Mouse (Mus musculus) midbrain, embryonic 10.5 days (tissue): Measurements from ENCODE around the gene Ankib1. TPM values are rescaled to one million over a fixed set of nuclear protein-coding genes. Genes with fewer than 3 reads are reported as not detected.
"Not testable (repeated sequence)": the region's sequence is repeated elsewhere in the genome, so short reads cannot be mapped to it uniquely, and the experiment has no call there.

Experiments used
- DNase-seq: peaks from one replicate; pipeline ENCODE4 v3.0.0-alpha.2; 2017; ENCODE audit warnings: low spot score
- H3K27ac ChIP-seq: fragments of 300-500 bp; sonication (generic); replicated peaks from 2 replicates; pipeline ENCODE4 v1.5.1; 2016; ENCODE audit warnings: mild to moderate bottlenecking
- H3K27me3 ChIP-seq: fragments of 300-500 bp; sonication (generic); 2 replicates; pipeline ENCODE4 v1.6.1; 2016; ENCODE audit warnings: low read depth, mild to moderate bottlenecking; ENCODE audit not compliant: poor library complexity, severe bottlenecking
- H3K36me3 ChIP-seq: fragments of 300-500 bp; sonication (generic); 2 replicates; pipeline ENCODE4 v1.6.1; 2016; ENCODE audit warnings: mild to moderate bottlenecking, moderate library complexity
- H3K4me1 ChIP-seq: fragments of 300-500 bp; sonication (generic); 2 replicates; pipeline ENCODE4 v1.6.1; 2016
- H3K4me3 ChIP-seq: fragments of 300-500 bp; sonication (generic); 2 replicates; pipeline ENCODE4 v1.5.1; 2016; ENCODE audit warnings: mild to moderate bottlenecking, moderate library complexity
- H3K9me3 ChIP-seq: fragments of 300-500 bp; sonication (generic); replicated peaks from 2 replicates; pipeline ENCODE4 v1.6.1; 2016; ENCODE audit warnings: mild to moderate bottlenecking
- WGBS: fragments of 180-500 bp; shearing (Covaris S2); methylation state at CpG from one replicate; pipeline ENCODE4 v1.1.7; 2016; 5-methylcytosine and 5-hydroxymethylcytosine counted together
- polyA plus RNA-seq: library from polyadenylated mRNA; unstranded; fragments of >200 nt; fragmentation: Nextera tagmentation; extraction: Ambion mirVana; gene quantifications from 2 replicates; pipeline ENCODE4 v1.2.1, GENCODE M21; 2016

Ankib1 gene
- polyA plus RNA-seq, 1 experiment from 2014 or later = 9.5 TPM

DNA sequence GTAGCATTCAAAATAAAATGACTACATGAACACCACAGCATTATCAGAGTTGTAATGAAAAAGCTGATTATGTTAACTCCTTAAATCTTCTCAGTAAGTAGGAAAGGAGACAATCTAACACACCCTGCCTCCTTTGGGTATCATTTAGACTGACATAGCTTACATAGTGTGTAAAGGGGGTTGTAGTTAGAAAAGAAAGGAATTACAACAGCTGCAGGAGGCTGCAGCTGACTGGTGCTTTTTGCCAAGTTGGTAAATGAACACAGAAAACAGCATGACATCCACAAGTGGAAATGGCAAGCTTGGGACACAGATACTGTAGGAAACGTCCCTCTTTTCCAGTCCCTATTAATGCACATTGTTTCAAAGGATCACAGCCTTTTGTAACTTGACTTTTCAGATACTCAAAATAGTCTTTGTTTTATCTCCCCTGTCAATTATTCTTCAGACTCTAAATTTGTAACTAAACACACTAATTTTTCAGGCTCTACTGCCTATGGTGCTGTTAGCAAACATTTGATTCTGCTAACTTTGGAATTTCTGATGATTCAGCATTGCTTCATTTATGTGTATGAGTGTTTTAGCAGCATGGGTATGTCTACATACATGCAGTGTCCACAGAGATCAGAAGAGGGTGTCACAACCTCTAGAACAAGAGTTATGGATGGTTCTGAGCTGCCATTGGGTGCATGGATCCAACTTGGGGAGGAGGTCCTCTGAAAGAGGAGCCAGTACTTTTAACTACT, 17.8 kb downstream of the Ankib1 start:
- Histone ChIP-seq H3K4me1 (no peaks in the 10 kb centered on the region), H3K9me3 (no peaks in the 10 kb centered on the region), H3K27ac (no peak overlapping the region), H3K27me3 (no peaks in the 10 kb centered on the region), H3K36me3 (no peaks in the 10 kb centered on the region), H3K4me3 (no peak overlapping the region)
- 77% methylated on average over 1 of the region's 1 CpGs for WGBS
- DNase-seq = no peak

DNA sequence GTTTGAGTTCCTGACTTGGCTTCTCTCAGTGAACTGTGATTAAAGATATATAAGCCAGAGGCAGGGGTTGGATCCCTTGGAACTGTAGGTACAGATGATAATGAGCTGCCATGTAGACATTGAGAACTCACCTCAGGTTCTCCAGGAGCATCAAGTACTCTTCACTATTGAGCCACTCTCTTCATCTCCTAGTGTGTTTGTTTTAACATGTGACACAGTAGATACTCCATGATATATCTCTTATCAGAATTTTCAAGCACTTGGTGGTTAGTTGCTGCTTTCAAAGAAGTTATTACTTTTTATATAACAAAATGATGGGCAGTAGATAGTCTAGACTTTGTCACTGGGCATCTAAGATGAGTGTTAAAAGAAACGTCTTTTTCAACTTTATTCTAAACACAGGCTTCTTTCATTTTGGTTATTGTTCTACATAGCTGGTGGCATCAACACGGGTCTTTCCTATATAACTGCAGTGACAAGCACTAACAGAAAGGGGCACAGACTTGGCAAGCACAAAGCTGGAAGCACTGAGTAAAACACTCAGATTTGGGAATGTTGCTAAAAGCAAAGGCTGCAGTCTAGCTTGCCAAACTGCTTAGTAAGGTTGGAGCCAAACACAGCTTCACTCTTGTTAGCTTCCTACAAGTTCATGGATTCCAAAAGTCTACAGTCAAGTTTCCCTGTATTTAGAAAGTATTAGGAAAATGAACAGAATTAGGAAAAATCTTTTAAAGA, 18.6 kb downstream of the Ankib1 start:
- DNase-seq = no peak
- no peaks in the 10 kb centered on the region for H3K27me3 ChIP-seq
- H3K36me3 ChIP-seq = no peaks in the 10 kb centered on the region
- H3K27ac ChIP-seq = no peak overlapping the region
- H3K4me3 ChIP-seq = no peak overlapping the region
- WGBS = 89% methylated on average over 2 of the region's 2 CpGs
- H3K9me3 ChIP-seq = no peaks in the 10 kb centered on the region
- H3K4me1 ChIP-seq = no peaks in the 10 kb centered on the region

DNA sequence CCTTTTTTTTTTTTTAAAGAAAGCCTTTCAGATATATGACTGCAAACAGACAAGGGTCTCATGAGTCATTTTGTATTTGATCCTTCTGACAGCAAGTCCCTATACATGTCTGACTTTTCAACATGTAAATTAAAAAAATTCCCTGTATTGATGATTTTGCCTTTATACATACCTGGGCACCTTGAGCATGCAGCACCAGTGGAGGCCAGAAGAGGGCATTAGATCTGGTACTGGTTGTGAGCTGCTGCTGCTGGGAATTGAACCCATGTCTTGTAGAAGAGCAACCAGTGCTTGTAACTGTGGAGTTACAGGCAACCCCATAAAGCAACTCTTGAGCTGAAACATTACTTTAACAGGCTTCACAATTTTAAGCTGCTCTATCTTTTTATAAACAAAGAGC, 20.1 kb downstream of the Ankib1 start:
- Histone ChIP-seq H3K36me3 (no peaks in the 10 kb centered on the region), H3K9me3 (no peaks in the 10 kb centered on the region), H3K4me3 (no peak overlapping the region), H3K27me3 (no peaks in the 10 kb centered on the region), H3K4me1 (no peaks in the 10 kb centered on the region), H3K27ac (no peak overlapping the region)
- DNase-seq = no peak

DNA sequence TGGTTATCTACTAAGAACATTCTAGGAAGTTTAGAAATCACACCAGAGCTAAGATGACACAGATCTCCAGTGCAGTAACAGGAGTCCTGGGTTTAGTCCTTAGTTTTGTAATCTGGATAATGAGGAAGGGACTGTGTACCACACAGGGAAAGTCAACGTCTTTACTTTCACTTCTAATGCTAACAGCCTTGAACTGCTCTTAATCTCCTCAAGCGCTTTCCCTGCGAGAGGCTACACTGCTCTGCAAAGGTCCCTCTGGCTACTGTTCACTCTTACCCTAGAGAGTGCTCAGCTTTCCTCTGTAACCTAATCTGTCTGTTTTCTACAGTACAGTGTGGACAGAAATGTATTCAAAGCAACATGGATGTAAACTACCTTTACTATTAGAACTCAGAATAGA, 30.7 kb downstream of the Ankib1 start:
- WGBS = 67% methylated on average over 3 of the region's 3 CpGs
- H3K4me1 ChIP-seq = no peaks in the 10 kb centered on the region
- H3K4me3 ChIP-seq = no peak overlapping the region
- no peaks in the 10 kb centered on the region for H3K9me3 ChIP-seq
- peaks cover 17% of the 10 kb centered on the region for H3K36me3 ChIP-seq
- no peak for DNase-seq
- H3K27me3 ChIP-seq = no peaks in the 10 kb centered on the region
- no peak overlapping the region for H3K27ac ChIP-seq

DNA sequence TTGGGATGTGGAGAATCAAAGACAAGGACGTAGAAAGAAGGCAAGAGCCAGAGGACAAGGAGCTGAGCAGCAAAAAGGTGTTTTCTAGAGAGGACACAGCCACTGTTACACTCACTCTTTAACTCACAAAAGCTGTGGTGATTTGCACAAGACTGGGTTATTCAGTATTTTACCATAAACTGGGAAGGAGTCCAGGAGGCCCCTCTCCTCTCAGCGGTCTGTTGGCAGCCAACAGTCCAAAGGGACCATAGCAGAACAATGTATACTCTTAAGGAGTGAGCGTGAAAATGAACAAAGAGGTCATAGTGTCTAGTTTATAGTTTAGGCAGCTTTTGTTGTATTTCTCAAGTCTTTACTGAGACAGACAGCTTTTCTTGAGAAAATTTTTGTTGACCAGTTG, 31.2 kb downstream of the Ankib1 start:
- H3K27me3 ChIP-seq = no peaks in the 10 kb centered on the region
- no peak overlapping the region for H3K4me3 ChIP-seq
- DNase-seq = no peak
- no peaks in the 10 kb centered on the region for H3K9me3 ChIP-seq
- H3K27ac ChIP-seq = no peak overlapping the region
- H3K4me1 ChIP-seq = no peaks in the 10 kb centered on the region
- WGBS = 82% methylated on average over 3 of the region's 3 CpGs
- H3K36me3 ChIP-seq = peaks cover 22% of the 10 kb centered on the region

DNA sequence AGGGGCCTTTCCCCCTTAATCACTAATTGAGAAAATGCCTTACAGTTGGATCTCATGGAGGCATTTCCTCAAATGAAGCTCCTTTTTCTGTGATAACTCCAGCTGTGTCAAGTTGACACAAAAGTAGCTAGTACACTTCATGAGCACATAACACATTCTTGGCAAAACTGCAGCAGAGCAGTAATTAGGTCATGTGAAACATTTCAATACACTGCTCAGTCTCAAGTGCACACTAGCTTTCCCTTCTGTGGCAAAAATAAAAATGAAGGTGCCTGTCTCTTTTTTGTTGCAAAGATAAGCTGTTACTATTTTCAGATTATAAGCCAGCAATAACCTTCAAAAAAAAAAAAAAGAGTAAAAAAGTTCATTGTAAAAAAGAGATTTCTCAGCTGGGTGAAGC, 52.2 kb downstream of the Ankib1 start:
- H3K27ac ChIP-seq, H3K4me3 ChIP-seq, H3K4me1 ChIP-seq, H3K9me3 ChIP-seq, H3K27me3 ChIP-seq, DNase-seq: not testable (repeated sequence)
- H3K36me3 ChIP-seq = peaks cover 22% of the 10 kb centered on the region

DNA sequence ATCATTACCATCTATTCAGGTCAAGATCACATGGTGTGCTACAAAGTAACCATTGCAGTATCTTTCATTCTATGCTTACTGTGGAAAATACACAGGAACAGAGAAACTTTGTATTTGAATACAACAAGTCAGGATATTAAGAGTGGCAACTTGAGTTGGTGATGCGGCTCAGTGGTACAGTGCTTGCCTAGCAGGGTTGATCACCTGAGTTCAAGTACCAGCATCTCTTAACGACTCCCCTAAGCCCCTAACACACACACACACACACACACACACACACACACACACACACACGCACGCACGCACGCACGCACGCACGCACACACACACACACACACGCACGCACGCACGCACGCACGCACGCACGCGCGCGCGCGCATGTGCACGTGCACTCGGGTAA, 69.9 kb downstream of the Ankib1 start:
- 86% methylated on average over 22 of the region's 24 CpGs for WGBS
- not testable (repeated sequence) for H3K4me1 ChIP-seq, H3K9me3 ChIP-seq

DNA sequence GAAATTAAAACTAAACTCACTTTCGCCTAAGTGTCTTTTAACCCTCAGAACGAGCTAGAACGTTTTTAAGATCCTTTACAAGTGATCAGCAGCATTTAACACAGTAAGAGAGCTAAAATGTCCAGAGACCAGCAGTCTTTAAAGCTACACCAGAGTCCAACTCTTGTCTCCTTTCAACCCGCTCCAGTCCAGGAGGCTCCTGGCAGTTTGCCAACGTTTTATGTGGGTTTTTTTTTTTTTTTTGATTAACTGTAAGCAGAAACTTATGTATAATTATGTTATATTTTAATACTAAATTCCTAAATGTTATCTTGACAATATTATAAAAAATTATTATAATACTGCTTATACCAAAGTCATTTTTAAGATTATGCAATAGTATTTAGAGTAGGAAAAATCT, 73.9 kb downstream of the Ankib1 start:
- Histone ChIP-seq H3K27ac (no peak overlapping the region), H3K36me3 (peaks cover 41% of the 10 kb centered on the region), H3K4me1 (no peaks in the 10 kb centered on the region), H3K4me3 (no peak overlapping the region), H3K27me3 (no peaks in the 10 kb centered on the region), H3K9me3 (no peaks in the 10 kb centered on the region)
- 88% methylated on average over 5 of the region's 5 CpGs for WGBS
- no peak for DNase-seq

More for the DNA sequence above, 69.9 kb downstream of the Ankib1 start:
- H3K27ac ChIP-seq, DNase-seq, H3K4me3 ChIP-seq, H3K27me3 ChIP-seq: not testable (repeated sequence)
- peaks cover 23% of the 10 kb centered on the region for H3K36me3 ChIP-seq

DNA sequence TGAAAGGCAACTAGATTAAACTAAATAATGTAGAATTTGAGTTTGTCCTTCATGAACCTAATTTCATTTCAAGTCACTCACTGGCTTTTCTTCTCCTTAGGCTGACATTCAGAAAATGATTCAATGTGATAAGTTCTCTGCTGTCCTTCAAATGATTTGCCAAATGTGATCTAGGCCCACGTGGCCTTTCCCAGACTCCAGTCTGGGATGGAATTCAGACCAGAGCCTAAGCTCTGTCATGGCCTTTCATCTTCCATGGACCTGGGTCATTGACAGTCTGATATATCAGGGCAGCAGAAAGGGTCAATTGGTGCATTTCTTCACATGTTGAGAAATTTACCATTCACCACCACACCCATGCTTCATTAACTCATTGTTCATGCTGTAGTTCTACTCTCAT, 77.2 kb downstream of the Ankib1 start:
- no peaks in the 10 kb centered on the region for H3K4me1 ChIP-seq
- WGBS = 90% methylated on average over 1 of the region's 1 CpGs
- DNase-seq = no peak
- H3K36me3 ChIP-seq = peaks cover 58% of the 10 kb centered on the region
- no peak overlapping the region for H3K4me3 ChIP-seq
- H3K9me3 ChIP-seq = no peaks in the 10 kb centered on the region
- no peak overlapping the region for H3K27ac ChIP-seq
- H3K27me3 ChIP-seq = no peaks in the 10 kb centered on the region

DNA sequence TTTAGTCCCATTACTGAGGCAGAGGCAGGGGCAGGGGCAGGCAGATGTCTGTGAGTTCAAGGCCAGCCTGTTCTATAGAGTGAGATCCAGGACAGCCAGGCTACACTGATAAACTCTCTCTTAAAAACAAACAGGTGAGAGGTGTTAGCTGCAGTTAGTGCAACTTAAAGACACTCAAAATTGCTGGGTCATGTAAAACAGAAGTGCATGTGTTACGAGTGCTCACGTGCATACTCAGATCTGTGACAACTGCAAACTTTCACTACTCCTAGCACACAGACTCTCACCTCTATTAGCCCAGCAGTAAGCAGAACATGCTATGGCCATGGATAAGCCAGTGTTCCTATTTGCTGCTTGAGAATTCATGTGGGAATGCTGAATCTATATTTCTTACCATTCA, 79.3 kb downstream of the Ankib1 start:
- Histone ChIP-seq H3K9me3 (no peaks in the 10 kb centered on the region), H3K36me3 (peaks cover 73% of the 10 kb centered on the region), H3K4me3 (no peak overlapping the region), H3K4me1 (no peaks in the 10 kb centered on the region), H3K27ac (no peak overlapping the region), H3K27me3 (no peaks in the 10 kb centered on the region)
- DNase-seq = no peak
- WGBS = 99% methylated on average over 2 of the region's 2 CpGs

DNA sequence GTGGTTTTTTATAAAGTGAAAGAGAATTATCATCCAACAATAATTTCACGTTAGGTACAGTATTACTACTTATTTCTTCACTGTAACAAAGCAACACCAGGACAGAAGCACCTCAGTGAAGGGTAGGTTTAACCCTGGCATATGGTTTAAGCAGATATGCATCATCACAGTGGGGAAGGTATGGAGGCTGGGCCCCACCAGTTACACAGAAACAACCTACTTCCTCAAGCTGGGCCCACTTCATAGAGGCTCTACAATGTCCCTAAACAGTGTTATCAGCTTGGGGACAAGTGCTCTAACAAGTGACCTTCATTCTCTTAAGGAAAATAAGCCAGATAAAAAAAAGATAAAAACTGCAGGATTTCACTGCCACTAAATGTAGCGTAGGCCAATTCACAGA, 79.9 kb downstream of the Ankib1 start:
- H3K4me1 ChIP-seq = no peaks in the 10 kb centered on the region
- 93% methylated on average over 2 of the region's 2 CpGs for WGBS
- H3K4me3 ChIP-seq = no peak overlapping the region
- H3K9me3 ChIP-seq = no peaks in the 10 kb centered on the region
- no peak for DNase-seq
- H3K27me3 ChIP-seq = no peaks in the 10 kb centered on the region
- H3K27ac ChIP-seq = no peak overlapping the region
- peaks cover 67% of the 10 kb centered on the region for H3K36me3 ChIP-seq

DNA sequence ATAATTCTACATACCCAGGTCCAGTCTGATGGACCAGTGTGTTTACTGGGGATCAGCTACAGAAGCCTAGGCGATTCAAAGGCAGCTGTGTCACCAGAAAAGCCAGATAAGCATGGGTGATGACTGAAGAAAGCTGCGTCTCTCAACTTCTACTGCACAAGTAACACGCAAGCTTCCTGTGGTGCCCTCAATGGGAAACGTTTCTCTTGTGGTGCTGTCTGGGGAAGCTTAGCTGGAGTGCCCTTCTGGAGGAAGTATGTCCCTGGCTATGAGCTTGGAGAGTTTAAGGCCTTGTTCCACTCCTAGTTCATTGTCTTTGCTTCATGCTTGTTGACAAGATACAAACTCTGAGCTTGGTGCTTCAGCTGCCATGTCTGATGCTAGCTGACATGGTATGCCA, 83.4 kb downstream of the Ankib1 start:
- Histone ChIP-seq H3K27ac (no peak overlapping the region), H3K4me1 (no peaks in the 10 kb centered on the region), H3K27me3 (no peaks in the 10 kb centered on the region), H3K36me3 (peaks cover 52% of the 10 kb centered on the region), H3K4me3 (no peak overlapping the region), H3K9me3 (no peaks in the 10 kb centered on the region)
- WGBS = 89% methylated on average over 4 of the region's 4 CpGs
- no peak for DNase-seq

DNA sequence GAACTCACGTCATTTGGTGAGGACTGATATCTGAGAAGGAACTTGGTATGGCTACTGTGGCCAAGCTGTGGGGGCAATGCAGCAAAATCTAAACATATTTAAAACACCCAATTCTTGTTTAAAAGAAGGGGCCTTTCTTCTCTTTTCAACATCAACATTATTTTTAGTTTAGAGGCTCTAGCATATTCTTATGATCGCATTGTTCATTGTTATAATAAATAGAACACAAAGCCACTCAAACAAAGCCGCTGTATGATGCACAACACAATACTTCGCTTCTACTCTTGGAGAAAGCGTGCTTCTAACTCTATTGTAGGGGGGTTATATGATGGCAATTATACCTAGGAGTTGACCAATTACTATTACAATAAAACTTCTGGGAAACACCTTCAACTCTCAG, 86.9 kb downstream of the Ankib1 start:
- H3K4me1 ChIP-seq = no peaks in the 10 kb centered on the region
- 95% methylated on average over 5 of the region's 5 CpGs for WGBS
- no peak overlapping the region for H3K4me3 ChIP-seq
- no peaks in the 10 kb centered on the region for H3K9me3 ChIP-seq
- no peak overlapping the region for H3K27ac ChIP-seq
- peaks cover 44% of the 10 kb centered on the region for H3K36me3 ChIP-seq
- no peaks in the 10 kb centered on the region for H3K27me3 ChIP-seq
- no peak for DNase-seq
